Mouse (Mus musculus): ENCODE results near the gene Ndrg4. TPM values are rescaled to one million over a fixed set of nuclear protein-coding genes. Genes with fewer than 3 reads are reported as not detected.

The Ndrg4 gene
- polyA plus RNA-seq, 1 experiment = not detected

DNA sequence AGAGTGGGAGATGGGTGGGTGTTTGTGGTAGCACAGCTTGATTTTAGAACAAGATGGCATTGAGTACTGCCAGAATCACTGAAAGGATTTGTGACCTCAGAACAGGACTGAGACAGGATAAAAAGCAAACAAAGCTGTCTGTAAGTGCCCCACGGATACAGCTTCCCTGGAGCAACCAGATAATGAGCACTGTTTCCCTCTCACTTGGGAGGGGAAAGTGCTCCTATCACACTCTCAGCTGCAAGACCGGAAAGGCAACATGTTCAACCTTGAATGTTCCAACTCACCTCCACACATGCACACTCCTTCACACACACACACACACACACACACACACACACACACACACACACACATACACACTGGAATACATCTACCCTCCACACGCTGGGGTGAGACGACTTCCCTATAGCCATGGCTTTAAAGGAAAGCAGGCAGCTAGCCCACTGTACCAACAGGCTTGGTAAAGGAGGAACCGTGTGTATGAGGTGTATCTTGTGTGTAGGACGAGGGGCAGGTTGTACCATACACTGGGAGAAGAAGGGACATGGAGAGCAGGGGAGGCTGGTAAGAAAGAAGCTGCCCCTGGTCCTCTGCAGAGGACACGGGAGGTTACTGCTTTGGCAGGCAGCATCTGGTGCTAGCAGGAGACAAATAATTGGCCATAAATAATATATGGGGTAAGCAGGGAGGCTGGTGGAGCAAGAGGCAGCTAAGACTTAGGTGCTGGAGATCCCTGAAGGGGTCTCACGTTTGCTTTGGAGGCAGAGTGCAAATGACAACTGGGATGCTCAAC is 8.4 kb upstream of the Ndrg4 start:
- TF ChIP-seq GATA1 (IDR thresholded peaks at IDR 0.05; ENCODE audit: low read length) = no peak

DNA sequence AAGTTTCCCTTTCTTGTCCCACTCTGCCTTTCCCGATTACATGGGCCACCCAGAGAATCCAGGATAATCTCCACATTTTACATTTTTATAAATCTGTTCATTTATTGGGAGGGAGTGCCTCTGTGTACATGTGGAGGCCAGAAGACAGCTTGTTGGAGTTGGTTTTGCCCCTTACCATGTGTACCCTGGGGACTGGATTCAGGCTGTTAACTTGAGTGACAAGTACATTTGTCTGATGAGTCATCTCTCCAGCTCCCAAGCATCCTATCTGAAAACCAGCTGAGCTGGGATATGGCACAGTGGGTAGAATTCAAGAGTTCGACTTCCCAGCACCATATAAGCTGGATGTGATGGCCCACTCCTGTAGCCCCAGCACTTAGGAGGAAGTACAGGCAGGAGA is 6.8 kb upstream of the Ndrg4 start:
- TF ChIP-seq GATA1 (IDR thresholded peaks at IDR 0.05; ENCODE audit: low read length) = no peak

DNA sequence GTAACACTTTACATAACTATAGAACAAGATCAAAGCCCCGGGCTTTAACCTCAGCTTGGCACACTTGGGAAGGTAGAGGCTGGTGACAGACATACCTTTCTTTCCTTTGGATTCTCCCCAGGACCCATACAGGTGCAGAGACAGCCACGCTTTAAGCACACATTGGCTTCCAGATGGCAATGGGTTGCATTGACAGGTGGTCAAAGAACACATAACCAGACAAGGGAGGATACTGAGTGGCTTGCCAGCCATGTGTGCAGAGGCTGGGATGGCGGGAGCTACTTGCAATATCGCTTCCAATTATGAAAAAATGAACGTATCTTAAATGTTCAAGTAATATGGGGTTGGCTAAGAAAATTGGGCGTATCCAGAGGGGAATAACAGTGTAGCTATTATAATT is 4.9 kb upstream of the Ndrg4 start:
- no peak for TF ChIP-seq GATA1 (IDR thresholded peaks at IDR 0.05; ENCODE audit: low read length)

DNA sequence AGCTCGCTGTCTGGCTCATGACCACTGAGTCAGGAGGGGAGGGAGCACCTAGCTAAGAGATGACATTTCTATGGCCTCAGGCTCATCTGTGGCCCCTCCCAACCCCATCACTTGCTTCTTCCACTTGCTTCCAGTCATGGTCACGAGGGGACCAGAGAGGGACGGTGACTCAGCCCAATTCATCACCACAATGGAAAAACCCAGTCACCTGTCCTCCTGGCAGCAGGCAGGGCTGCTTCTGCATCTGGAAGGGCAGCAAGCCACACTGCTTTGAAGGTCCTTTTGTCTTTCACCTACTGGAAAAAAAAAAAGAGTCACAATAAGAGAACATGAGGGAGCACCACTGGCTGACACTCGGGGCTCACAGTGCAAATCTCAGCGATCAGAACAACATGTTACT is 4.0 kb upstream of the Ndrg4 start:
- TF ChIP-seq GATA1 (IDR thresholded peaks at IDR 0.05; ENCODE audit: low read length) = no peak

DNA sequence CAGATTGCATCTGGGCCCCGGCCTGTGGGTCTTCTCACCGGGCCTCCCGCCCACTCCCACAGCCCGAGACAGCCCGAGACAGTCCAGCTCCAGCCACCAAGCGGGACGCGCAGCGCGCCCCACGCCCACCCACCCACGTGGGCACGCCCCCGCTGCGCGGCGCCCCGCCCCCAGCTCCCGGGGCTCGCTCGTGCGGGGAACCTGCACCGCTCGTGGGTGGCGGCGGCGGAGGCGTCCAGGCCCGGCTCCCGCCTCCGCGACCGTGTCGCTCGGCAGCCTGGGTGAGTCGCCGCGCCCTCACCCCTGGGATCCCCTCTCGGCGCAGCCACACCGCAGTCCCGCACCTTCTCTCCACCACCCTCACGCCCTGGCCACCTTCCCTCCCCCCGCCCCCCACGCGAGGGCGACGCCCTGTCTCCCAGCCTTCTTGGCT is 827 bp downstream of the Ndrg4 start:
- no peak for TF ChIP-seq GATA1 (IDR thresholded peaks at IDR 0.05; ENCODE audit: low read length)

DNA sequence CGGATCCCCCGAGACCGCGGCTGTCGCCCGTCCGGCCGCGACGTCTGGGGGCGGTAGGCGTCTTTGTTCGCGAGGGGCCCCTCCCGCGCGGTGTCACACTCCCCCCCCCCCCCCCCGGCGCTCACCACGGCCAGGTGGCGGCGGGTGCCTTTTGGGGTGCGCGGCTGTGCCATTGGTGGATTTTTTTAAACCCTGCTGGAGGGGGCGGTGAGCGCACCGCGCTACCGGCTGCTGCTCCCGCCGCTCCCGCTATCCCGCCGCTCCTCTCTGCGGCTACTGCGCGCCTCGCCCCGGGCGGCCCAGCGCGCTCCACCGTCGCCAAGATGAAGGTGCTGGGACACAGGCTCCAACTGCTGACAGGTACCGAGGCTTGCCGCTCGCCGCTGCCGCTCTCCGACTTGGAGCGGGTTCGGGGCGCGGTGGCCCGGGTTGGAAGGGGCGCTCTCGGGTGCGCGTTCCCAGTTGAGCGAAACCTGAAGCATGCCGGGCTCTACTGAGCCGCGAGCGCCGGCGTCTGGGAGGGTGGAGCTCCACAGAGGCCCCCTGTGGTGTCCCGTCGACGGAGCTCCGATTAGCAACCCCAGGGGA is 1.3 kb downstream of the Ndrg4 start:
- no peak for TF ChIP-seq GATA1 (IDR thresholded peaks at IDR 0.05; ENCODE audit: low read length)

DNA sequence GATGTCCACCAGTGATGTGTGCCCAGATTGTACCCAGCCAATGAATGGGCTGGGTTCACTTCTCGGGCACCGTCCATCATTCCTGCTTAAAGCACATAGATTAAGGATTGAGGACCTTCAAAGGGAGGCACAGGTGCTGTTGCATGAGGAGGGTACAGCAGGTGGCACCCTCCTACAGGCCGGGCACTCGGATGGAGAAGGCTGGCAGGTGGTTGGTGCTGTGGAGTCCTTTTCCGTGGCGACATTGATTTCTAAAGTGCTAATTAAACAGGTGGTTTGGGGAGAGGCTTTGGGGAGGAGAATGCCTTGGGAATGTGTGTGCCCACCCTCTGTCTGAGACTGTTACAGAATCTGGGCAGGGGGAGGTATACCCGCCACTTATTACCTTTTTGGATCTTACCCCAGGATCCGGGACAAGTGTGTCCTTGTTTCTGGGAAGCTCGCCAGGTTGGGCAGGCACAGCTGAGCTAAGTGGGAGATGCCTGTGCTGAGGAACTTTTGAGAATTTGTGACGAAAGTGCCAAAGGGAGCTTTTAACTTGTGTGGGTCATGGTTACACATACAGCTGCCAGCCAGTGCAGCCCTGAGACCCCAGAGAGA is 11.4 kb downstream of the Ndrg4 start:
- no peak for TF ChIP-seq GATA1 (IDR thresholded peaks at IDR 0.05; ENCODE audit: low read length)

DNA sequence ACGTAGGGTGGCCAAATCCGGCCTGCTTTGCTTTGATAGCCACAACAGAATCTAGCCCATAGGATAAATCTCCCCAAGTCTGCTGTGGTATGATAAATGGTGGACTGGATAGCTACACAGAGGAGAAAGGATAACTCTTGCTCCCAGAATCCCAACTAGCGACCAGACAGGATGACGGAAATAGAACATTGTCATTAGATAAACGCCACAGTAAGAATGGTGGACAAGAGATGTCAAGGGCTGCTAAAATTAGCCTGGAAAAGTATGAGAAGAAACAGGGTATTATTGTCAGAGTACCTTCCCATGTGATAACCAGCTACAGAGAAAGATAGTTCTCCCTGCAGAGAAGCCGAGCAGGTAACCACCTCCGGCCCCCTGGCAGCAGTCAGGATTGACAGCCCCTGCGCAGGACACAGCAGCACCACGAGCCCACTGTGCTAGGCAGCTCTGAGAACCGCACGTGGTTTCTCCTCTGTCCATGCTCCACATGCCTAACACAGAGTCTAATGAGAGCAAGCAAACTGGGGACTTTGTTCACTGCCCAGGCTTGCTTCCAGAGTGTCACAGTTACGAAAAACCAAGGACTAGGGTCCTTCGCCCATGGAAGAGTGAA is 14.3 kb downstream of the Ndrg4 start:
- TF ChIP-seq GATA1 (IDR thresholded peaks at IDR 0.05; ENCODE audit: low read length) = no peak

DNA sequence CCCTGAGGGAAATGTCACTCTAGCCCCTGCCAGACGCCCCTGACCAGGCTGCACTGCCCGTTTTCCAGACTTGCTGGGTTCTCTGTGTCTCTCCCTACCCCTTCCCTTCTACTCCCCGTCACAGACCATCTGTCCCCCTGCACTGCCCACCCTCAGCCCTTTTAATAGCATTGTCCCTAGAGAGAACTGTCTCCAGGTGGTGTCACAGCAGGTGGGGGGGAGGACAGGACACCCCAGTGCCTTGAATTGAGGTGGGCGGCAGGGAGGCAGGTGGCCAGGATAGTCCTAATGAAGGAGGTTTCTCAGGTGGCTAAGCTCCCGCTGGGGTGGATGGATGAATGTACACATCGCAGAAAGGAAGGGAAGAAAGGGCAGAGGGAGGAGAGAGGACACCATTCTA is 17.9 kb downstream of the Ndrg4 start:
- no peak for TF ChIP-seq GATA1 (IDR thresholded peaks at IDR 0.05; ENCODE audit: low read length)

DNA sequence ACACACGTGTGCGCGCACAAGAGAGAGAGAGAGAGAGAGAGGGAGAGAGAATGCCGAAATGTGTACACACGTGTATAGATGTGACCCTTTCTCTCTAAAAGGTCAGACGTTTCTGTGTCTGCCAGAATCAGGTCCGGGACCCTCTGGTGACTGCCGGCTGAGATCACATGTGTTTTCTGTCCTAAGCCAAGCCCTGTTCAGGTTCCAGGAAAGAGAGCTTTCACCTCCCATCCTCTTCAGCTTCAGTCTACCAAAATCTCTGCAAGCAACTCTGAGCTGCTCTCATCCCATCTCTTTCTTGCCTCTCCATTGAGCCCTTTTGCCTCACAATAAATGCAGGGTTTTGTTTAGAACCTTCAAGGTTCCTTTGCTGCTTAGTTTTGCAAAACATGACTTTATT is 19.9 kb downstream of the Ndrg4 start:
- TF ChIP-seq GATA1 (IDR thresholded peaks at IDR 0.05; ENCODE audit: low read length) = no peak

DNA sequence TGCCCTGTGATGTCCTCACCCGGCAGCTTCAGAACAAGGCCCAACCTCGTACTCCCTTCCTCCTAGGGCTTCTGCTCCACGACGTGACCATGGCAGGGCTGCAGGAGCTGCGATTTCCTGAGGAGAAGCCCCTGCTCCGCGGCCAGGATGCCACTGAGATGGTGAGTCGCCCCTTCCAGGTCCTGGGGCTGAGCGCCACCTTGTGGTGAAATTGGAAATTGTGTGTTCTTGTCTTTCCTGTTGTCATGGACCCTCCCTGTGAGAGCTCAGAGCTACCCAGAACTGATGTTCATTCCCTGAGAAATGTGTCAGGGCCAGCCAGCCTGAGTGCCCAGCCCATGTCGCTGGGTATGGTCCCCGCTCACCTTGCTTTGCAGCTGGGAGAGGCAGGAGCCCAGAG is 20.3 kb downstream of the Ndrg4 start:
- TF ChIP-seq GATA1 (IDR thresholded peaks at IDR 0.05; ENCODE audit: low read length) = no peak

DNA sequence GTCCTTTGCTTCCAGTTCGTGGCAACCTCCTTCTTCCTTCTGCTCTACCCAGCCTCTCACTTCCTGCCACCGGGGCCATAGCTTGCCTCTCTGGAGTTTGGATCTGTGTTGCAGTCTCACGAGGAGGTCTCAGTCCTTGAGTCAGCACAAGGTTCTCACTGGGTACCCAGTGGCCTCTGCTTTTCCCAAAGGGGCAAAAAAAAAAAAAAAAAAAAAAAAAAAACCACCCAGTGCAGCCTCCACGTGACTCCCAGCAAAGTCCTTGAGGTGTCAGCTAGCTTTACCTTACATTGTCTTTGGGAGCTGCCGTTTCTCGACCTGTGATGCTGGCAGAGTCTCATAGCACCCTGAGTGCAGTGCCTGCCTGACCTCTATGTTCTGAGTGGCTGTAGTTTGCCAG is 21.4 kb downstream of the Ndrg4 start:
- TF ChIP-seq GATA1 (IDR thresholded peaks at IDR 0.05; ENCODE audit: low read length) = no peak

DNA sequence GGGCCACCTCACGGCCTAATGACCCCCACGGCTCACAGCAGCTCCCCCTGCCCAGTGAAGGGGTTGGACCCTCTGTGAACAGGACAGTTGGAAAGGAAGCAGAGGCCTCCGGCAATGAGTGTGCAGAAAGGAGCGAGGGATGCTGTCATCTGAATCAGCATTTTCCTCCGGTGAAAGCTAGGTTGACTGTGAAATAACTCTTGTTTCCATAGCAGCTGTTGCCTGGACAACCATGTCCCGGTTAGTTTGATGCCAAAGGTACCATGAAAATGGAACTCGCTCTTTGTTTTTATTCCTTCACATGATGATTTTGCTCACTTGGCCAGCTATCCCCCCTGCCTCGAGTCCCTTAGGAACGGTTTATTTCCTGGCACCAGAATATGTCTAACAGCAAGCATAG is 23.5 kb downstream of the Ndrg4 start:
- TF ChIP-seq GATA1 (IDR thresholded peaks at IDR 0.05; ENCODE audit: low read length) = no peak

DNA sequence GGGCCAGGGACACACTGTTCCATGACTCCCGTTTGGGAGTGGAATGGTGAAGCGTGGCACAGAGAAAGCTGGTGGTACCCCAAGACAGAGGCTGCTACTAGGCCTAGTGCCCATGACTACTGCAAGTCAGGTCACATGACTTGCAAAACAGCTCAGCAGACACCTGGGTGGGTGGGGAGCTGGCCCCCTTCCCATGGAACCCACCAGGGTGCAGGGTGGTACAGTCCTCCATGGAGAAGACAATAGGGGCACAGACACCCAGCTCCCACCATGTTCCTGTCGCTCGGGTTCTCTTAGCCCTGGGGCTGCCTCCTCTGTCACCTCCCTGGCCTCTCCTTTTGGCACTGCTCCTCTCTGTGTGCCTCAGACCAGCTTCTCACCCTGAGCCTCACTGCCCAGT is 25.0 kb downstream of the Ndrg4 start:
- no peak for TF ChIP-seq GATA1 (IDR thresholded peaks at IDR 0.05; ENCODE audit: low read length)

DNA sequence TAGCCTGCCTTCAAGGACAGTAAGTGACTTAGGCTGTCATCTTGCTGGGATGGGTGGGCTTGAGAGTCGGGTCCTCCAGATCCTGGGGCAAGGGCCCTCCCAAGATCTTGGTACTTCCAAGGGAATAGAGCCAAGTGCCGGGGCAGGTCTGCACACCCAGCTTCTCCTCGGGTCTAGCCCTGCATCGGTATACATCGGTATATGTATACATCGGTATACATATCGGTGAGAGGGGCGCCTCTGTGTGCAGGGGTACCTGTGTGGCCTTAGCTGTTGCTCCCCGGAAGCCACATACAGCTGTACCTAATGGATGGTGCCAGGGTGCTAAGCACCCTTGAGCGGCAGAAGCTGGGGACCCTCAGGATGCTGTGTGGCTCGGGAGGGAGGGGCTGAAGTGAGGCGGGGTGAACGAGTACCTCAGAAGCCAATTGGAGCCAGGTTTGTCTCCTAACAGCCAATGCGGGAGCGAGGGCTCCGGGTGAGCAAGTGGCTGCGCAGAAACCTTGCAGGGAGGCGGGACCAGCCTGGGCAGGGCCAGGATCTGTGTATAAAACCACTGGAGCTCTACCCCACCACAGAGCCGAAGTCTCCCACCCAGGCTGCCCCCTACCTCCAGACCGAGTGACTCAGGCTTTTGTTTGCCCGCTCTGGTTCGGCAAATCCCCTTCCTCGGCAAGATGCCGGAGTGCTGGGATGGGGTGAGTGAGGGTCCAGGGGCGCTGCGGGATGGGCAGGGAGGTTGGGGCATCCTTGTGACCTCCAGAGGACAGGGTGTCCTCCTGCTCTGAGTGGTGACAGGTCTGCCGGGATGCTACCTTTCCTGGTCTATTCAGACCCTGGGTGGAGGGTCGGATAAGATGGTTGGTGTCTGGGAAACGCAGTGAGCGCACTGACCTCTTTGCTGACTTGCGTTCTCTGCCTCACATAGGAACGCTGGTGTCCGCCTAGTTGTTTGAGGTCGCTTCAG is 26.0 kb downstream of the Ndrg4 start:
- no peak for TF ChIP-seq GATA1 (IDR thresholded peaks at IDR 0.05; ENCODE audit: low read length)

Measured in G1E-ER4 (cell line).